In the genomic region with DNA sequence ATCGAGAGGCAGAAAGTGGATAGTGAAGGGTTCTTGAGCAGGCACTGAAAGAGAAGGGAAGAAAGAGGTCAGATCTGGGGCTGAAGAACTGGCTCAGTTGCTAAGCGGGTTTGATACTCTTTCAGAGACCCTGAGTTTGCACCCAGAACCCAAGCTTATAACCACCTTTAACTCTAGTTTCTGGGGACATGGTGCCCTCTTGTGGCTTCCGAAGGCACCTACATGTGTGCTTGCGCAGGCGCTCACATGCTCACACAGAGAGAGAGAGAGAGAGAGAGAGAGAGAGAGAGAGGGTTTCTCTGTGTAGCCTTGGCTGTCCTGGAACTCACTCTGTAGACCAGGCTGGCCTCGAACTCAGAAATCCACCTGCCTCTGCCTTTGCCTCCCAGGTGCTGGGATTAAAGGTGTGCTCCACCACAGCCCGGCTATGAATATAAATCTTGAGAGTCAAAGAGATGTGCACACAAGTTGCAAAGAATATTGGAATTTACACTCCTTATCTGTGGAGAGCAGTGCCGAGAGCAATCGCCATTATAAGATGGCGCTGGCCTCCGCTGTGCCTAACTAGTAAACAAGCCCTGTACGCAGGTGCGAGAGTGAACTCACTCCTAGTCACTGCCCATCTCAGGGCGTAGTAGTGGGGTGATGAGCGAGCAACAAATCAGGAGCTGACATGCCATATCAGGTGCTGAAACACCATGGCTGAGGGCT, we compare ENCODE assay signal across 8 mouse cellular contexts. TPM values are rescaled to one million over a fixed set of nuclear protein-coding genes. Genes with fewer than 3 reads are reported as not detected.
DNase-seq lines count a peak whose midpoint lies in the region; ATAC-seq and TF ChIP-seq lines count a peak whose summit lies in the region.
"Not testable (repeated sequence)": the region's sequence is repeated elsewhere in the genome, so short reads cannot be mapped to it uniquely, and the experiment has no call there.

A gene (minus strand): TSS at position 18 of the 711 bp plus-strand sequence.

- H3K9ac ChIP-seq in heart, embryonic 12.5 days: 0 out of 2 replicates have a peak within 1 kb of the TSS, but pooled peaks have one; percentile 40
- not testable (repeated sequence) for H3K9ac ChIP-seq in liver, embryonic 13.5 days; midbrain, postnatal 0 days (replicated peaks; ENCODE audit: low read length, poor library complexity, severe bottlenecking)

- TF ChIP-seq CTCF in brain, embryonic 14.5 days (IDR thresholded peaks at IDR 0.05; ENCODE audit: borderline replicate concordance, extremely low read depth, insufficient read depth, insufficient read length): peak; percentile 69
- TF ChIP-seq CTCF in embryonic fibroblast, embryonic 13.5 days (IDR thresholded peaks at IDR 0.05; ENCODE audit: borderline replicate concordance, insufficient read depth, low read length): peak; percentile 63; the same call in 1 of the 2 replicates
- peak; percentile 77 for TF ChIP-seq CTCF in midbrain, postnatal 0 days (IDR thresholded peaks at IDR 0.05)
- TF ChIP-seq CTCF in testis, adult 2 months (IDR thresholded peaks at IDR 0.05; ENCODE audit: control insufficient read depth, insufficient read depth, insufficient replicate concordance, low read depth, low read length): peak; percentile 47; the same call in 1 of the 2 replicates

- H3K27ac ChIP-seq in embryonic fibroblast, embryonic 13.5 days (ENCODE audit: insufficient read depth, low read length); liver, embryonic 13.5 days; midbrain, postnatal 0 days (ENCODE audit: low read depth, low read length); testis, adult 2 months (ENCODE audit: control insufficient read depth, insufficient read depth, low read depth, low read length): not testable (repeated sequence)
- H3K27ac ChIP-seq in heart, embryonic 12.5 days (ENCODE audit: poor library complexity, severe bottlenecking): peak within 1 kb of the TSS; percentile 94

- H3K9me3 ChIP-seq in heart, embryonic 12.5 days (replicated peaks); liver, embryonic 13.5 days (replicated peaks); midbrain, postnatal 0 days (ENCODE audit: low read length): not testable (repeated sequence)

- not testable (repeated sequence) for ATAC-seq in heart, embryonic 12.5 days (ENCODE audit: insufficient number of reproducible peaks, low FRiP score); liver, embryonic 13.5 days (ENCODE audit: low read depth); midbrain, postnatal 0 days (ENCODE audit: low FRiP score)

- peak; percentile 81 for DNase-seq in ES-CJ7 (ENCODE audit: low read depth, low spot score)
- peak; percentile 81 for DNase-seq in brain, embryonic 14.5 days (ENCODE audit: low read depth)
- DNase-seq in kidney, adult 18-20 months: peak; percentile 34
- DNase-seq in liver, embryonic 13.5 days: peak; percentile 31
- DNase-seq in midbrain, postnatal 0 days (ENCODE audit: low spot score): peak; percentile 74

- not testable (repeated sequence) for TF ChIP-seq POLR2A in brain, embryonic 14.5 days (IDR thresholded peaks at IDR 0.05; ENCODE audit: borderline replicate concordance, extremely low read depth, insufficient read depth, insufficient read length, poor library complexity, severe bottlenecking); embryonic fibroblast, embryonic 13.5 days (IDR thresholded peaks at IDR 0.05; ENCODE audit: low read depth, low read length); testis, adult 2 months (IDR thresholded peaks at IDR 0.05; ENCODE audit: control insufficient read depth, low read depth, low read length)

- H3K4me3 ChIP-seq in embryonic fibroblast, embryonic 13.5 days (ENCODE audit: insufficient read depth, low read length); liver, embryonic 13.5 days (replicated peaks); midbrain, postnatal 0 days (ENCODE audit: low read depth, low read length): not testable (repeated sequence)
- peak within 1 kb of the TSS; percentile 61; the same call in 1 of the 2 replicates for H3K4me3 ChIP-seq in heart, embryonic 12.5 days
- H3K4me3 ChIP-seq in testis, adult 2 months (ENCODE audit: control insufficient read depth, low read depth, low read length): peak within 1 kb of the TSS; percentile 51

- H3K4me1 ChIP-seq in embryonic fibroblast, embryonic 13.5 days (ENCODE audit: control insufficient read depth, insufficient read depth, low read length); midbrain, postnatal 0 days (ENCODE audit: insufficient read depth, low read length): not testable (repeated sequence)
- H3K4me1 ChIP-seq in heart, embryonic 12.5 days (replicated peaks): peaks cover 43% of the 10 kb centered on the region
- peaks cover 39% of the 10 kb centered on the region for H3K4me1 ChIP-seq in liver, embryonic 13.5 days (replicated peaks)
- peaks cover 30% of the 10 kb centered on the region for H3K4me1 ChIP-seq in testis, adult 2 months (ENCODE audit: control insufficient read depth, insufficient read depth, low read length)

- peaks cover 11% of the 10 kb centered on the region for H3K36me3 ChIP-seq in heart, embryonic 12.5 days
- H3K36me3 ChIP-seq in liver, embryonic 13.5 days; midbrain, postnatal 0 days (ENCODE audit: insufficient read depth, low read length); testis, adult 2 months (ENCODE audit: control insufficient read depth, insufficient read depth, low read length): not testable (repeated sequence)

- H3K27me3 ChIP-seq in heart, embryonic 12.5 days (replicated peaks): peaks cover 20% of the 10 kb centered on the region
- peaks cover 28% of the 10 kb centered on the region for H3K27me3 ChIP-seq in liver, embryonic 13.5 days
- not testable (repeated sequence) for H3K27me3 ChIP-seq in midbrain, postnatal 0 days (ENCODE audit: insufficient read depth, low read length); testis, adult 2 months (ENCODE audit: control insufficient read depth, insufficient read depth, low read length)

- WGBS in heart, embryonic 12.5 days: 68% methylated on average over 15 of the region's 15 CpGs
- WGBS in liver, embryonic 13.5 days (ENCODE audit: insufficient replicate concordance): 59% methylated on average over 15 of the region's 15 CpGs
- WGBS in midbrain, postnatal 0 days: 72% methylated on average over 15 of the region's 15 CpGs

- H3K4me2 ChIP-seq in heart, embryonic 12.5 days: peak within 1 kb of the TSS; percentile 77
- H3K4me2 ChIP-seq in liver, embryonic 13.5 days; midbrain, postnatal 0 days (ENCODE audit: low read depth, low read length, poor library complexity, severe bottlenecking): not testable (repeated sequence)

RNA-seq across cellular contexts. Expression of the gene that starts here (rescaled TPM):
- 4.2 and 4.3 TPM in 2 replicates for polyA plus RNA-seq in brain, embryonic 14.5 days (2012; rRNA removed)
- polyA plus RNA-seq in embryonic fibroblast, embryonic 13.5 days (2011; ENCODE audit: insufficient read length, low read depth, missing spikeins): 1.2 and 4.0 TPM in 2 replicates
- 1,739 and 1,749 TPM in 2 replicates for polyA plus RNA-seq in heart, embryonic 12.5 days (2016; fragmentation: Nextera tagmentation; extraction: Ambion mirVana)
- polyA plus RNA-seq in liver, embryonic 13.5 days (2015; fragmentation: Nextera tagmentation; extraction: Ambion mirVana): 1.1 and 4.5 TPM in 2 replicates
- total RNA-seq in midbrain, postnatal 0 days (2014; rRNA removed): 4.1 TPM in 1 of 2 replicates, not detected in the other
- polyA plus RNA-seq in midbrain, postnatal 0 days (2015; fragmentation: Nextera tagmentation; extraction: Ambion mirVana): 1.4 and 1.7 TPM in 2 replicates
- 59.3 TPM in 2 replicates for polyA plus RNA-seq in testis, adult 2 months (2012; rRNA removed)

Comparison
In these comparisons a context has a peak if more than half of its experiments do, and no peak if none do; other contexts are left out.
1. RNA of the gene that starts here (polyA plus RNA-seq): 1,739 to 1,749 TPM in heart, embryonic 12.5 days; 59.3 TPM in testis, adult 2 months, 4.2 to 4.3 TPM in brain, embryonic 14.5 days, 1.2 to 4.0 TPM in embryonic fibroblast, embryonic 13.5 days, 1.4 to 1.7 TPM in midbrain, postnatal 0 days and 1.1 to 4.5 TPM in liver, embryonic 13.5 days; every median in the first group is over 10 times any median in the second.
2. DNase-seq: peak in every context shown above with its lines; median percentile 81 in ES-CJ7; 81 in brain, embryonic 14.5 days; 74 in midbrain, postnatal 0 days; 34 in kidney, adult 18-20 months; 31 in liver, embryonic 13.5 days.
3. Peak in every context shown above with its lines, with median percentiles within 50 percentile points of each other: CTCF ChIP-seq.